Mouse (Mus musculus) spleen, adult 12 weeks (tissue): Measurements from ENCODE around the gene Fahd2a.

Source experiments
- DNase-seq: peaks from one replicate; pipeline ENCODE4 v3.0.0; 2022; ENCODE audit warnings: low spot score

Fahd2a gene

GRCm38 (mm10) chr2:127433487-127434295, 10.7 kb downstream of the Fahd2a start:
- no peak for DNase-seq

GRCm38 (mm10) chr2:127430238-127430637, 14.1 kb downstream of the Fahd2a start:
- DNase-seq, result no peak

GRCm38 (mm10) chr2:127424977-127425376, 19.4 kb downstream of the Fahd2a start, which contains the start of gene Gpat2:
Gene Gpat2, plus strand, starts transcription at chr2:127425199.
- DNase-seq, result no peak

- DNase-seq, result no peak
Observed at GRCm38 (mm10) chr2:127418266-127418970, 25.9 kb downstream of the Fahd2a start.

GRCm38 (mm10) chr2:127416706-127417105, 27.7 kb downstream of the Fahd2a start:
- no peak for DNase-seq

GRCm38 (mm10) chr2:127415806-127416205, 28.6 kb downstream of the Fahd2a start:
- no peak for DNase-seq

GRCm38 (mm10) chr2:127411126-127411525, 33.2 kb downstream of the Fahd2a start:
- DNase-seq, result no peak

- no peak for DNase-seq
Observed at GRCm38 (mm10) chr2:127398738-127399137, 45.6 kb downstream of the Fahd2a start.

GRCm38 (mm10) chr2:127394606-127395161, 49.7 kb downstream of the Fahd2a start:
- no peak for DNase-seq

GRCm38 (mm10) chr2:127391323-127391722, 53.0 kb downstream of the Fahd2a start:
- DNase-seq, result no peak

- DNase-seq, result no peak
Observed at GRCm38 (mm10) chr2:127390846-127391245, 53.5 kb downstream of the Fahd2a start.

- DNase-seq, result no peak
Observed at GRCm38 (mm10) chr2:127390352-127390751, 54.0 kb downstream of the Fahd2a start.

- DNase-seq, result no peak
Observed at GRCm38 (mm10) chr2:127387521-127387920, 56.8 kb downstream of the Fahd2a start.
